Mouse (Mus musculus) heart, embryonic 14.5 days (tissue): Measurements from ENCODE around the gene Slc22a21. TPM values are rescaled to one million over a fixed set of nuclear protein-coding genes. Genes with fewer than 3 reads are reported as not detected.

Experiments
- ATAC-seq: fragments of 200-750 bp; cut with Nextera tagmentation; 2 replicates; pipeline ENCODE4 v1.8.0; 2017; ENCODE audit warnings: low read depth, moderate TSS enrichment; ENCODE audit not compliant: insufficient number of reproducible peaks, insufficient read depth, low FRiP score
- H3K27ac ChIP-seq, 2 experiments: fragments of 200-500 bp in 1 of 2; fragments of 300-500 bp in 1 of 2; sonication (generic) in 1 of 2; replicated peaks in 1 of 2; 2 replicates each; pipeline ENCODE4 v1.5.1; 2012 to 2014; ENCODE audit warnings: low read depth in 2 of 2, low read length in 2 of 2, control low read depth in 1 of 2, mild to moderate bottlenecking in 1 of 2, mixed read lengths in 1 of 2; ENCODE audit not compliant: control insufficient read depth in 1 of 2, insufficient read depth in 1 of 2
- H3K27me3 ChIP-seq: fragments of 300-500 bp; sonication (generic); 2 replicates; pipeline ENCODE4 v1.6.1; 2014; ENCODE audit warnings: mild to moderate bottlenecking, low read length, control low read depth; ENCODE audit not compliant: control insufficient read depth, insufficient read depth
- H3K36me3 ChIP-seq: fragments of 300-500 bp; sonication (generic); 2 replicates; pipeline ENCODE4 v1.6.1; 2014; ENCODE audit warnings: mild to moderate bottlenecking, control low read depth, low read length, mixed read lengths; ENCODE audit not compliant: control insufficient read depth, insufficient read depth
- H3K4me1 ChIP-seq, 2 experiments: fragments of 200-500 bp in 1 of 2; fragments of 300-500 bp in 1 of 2; sonication (generic) in 1 of 2; 2 replicates each; pipeline ENCODE4 v1.6.1; 2012 to 2014; ENCODE audit warnings: low read length in 2 of 2, control low read depth in 1 of 2, mixed read lengths in 1 of 2; ENCODE audit not compliant: control insufficient read depth in 2 of 2, insufficient read depth in 2 of 2
- H3K4me2 ChIP-seq: fragments of 300-500 bp; sonication (generic); 2 replicates; pipeline ENCODE4 v1.6.1; 2014; ENCODE audit warnings: mild to moderate bottlenecking, low read length
- H3K4me3 ChIP-seq, 2 experiments: fragments of 200-500 bp in 1 of 2; fragments of 300-500 bp in 1 of 2; sonication (generic) in 1 of 2; 2 replicates each; pipeline ENCODE4 v1.5.1; 2012 to 2014; ENCODE audit warnings: low read length in 2 of 2, mild to moderate bottlenecking in 2 of 2, control low read depth in 1 of 2, low read depth in 1 of 2, moderate library complexity in 1 of 2; ENCODE audit not compliant: control insufficient read depth in 1 of 2, insufficient read depth in 1 of 2
- H3K9ac ChIP-seq: fragments of 300-500 bp; sonication (generic); 2 replicates; pipeline ENCODE4 v1.6.1; 2014; ENCODE audit warnings: mild to moderate bottlenecking, low read length
- H3K9me3 ChIP-seq: fragments of 300-500 bp; sonication (generic); 2 replicates; pipeline ENCODE4 v1.6.1; 2016; ENCODE audit warnings: low read length, control low read depth; ENCODE audit not compliant: control insufficient read depth
- WGBS: fragments of 180-500 bp; shearing (Covaris S2); extraction: QIAGEN DNeasy Blood & Tissue Kit; methylation state at CpG from one replicate; pipeline ENCODE4 v1.1.7; 2014; 5-methylcytosine and 5-hydroxymethylcytosine counted together
- polyA plus RNA-seq: library from polyadenylated mRNA; unstranded; fragments of >200 nt; fragmentation: Nextera tagmentation; extraction: Ambion mirVana; gene quantifications from 2 replicates; pipeline ENCODE4 v1.2.1, GENCODE M21; 2014

Slc22a21 gene
- polyA plus RNA-seq, 1 experiment from 2014 or later = 2.6 TPM

DNA sequence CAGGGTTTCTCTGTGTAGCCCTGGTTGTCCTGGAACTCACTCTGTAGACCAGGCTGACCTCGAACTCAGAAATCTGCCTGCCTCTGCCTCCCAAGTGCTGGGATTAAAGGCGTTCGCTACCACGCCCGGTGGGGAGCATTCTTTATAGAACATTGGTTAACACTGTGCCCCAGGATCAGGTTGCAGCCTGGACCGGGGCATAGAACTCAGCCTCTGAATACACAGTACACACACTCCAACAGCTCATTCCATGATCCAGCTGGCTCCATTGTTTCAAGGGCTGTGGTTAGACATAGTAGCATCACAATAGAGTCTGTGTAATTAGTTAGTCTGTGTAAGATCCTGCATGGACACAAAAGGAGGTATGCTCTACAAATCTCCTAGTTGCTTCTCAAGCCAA lies 80.2 kb downstream of the Slc22a21 start:
- Histone ChIP-seq H3K9me3 (no peaks in the 10 kb centered on the region), H3K4me2 (no peak overlapping the region), H3K27me3 (no peaks in the 10 kb centered on the region), H3K4me1 (peaks cover 5% of the 10 kb centered on the region in 2 experiments; a peak in 1 of 4 replicates), H3K27ac (no peak overlapping the region), H3K9ac (no peak overlapping the region), H3K36me3 (no peaks in the 10 kb centered on the region), H3K4me3 (no peak overlapping the region)
- ATAC-seq = no peak
- 81% methylated on average over 6 of the region's 6 CpGs for WGBS

Other genes starting within 250 kb of the Slc22a21 start
- gene Irf1, start 210.3 kb downstream of the Slc22a21 start, polyA plus RNA-seq = 9.3 and 10.8 TPM in 2 replicates
- not detected in 2 replicates for gene Gm17334, start 207.1 kb downstream of the Slc22a21 start, polyA plus RNA-seq
- 0.30 and 1.0 TPM in 2 replicates for gene Gm12216, start 121.1 kb downstream of the Slc22a21 start, polyA plus RNA-seq
- 8.4 and 9.1 TPM in 2 replicates for gene Slc22a5, start 88.7 kb downstream of the Slc22a21 start, polyA plus RNA-seq
- gene Slc22a4, start 47.8 kb upstream of the Slc22a21 start, polyA plus RNA-seq = 0.26 and 1.3 TPM in 2 replicates
- 11.5 and 14.6 TPM in 2 replicates for gene Pdlim4, start 88.7 kb upstream of the Slc22a21 start, polyA plus RNA-seq
- 40.3 and 40.6 TPM in 2 replicates for gene P4ha2, start 119.8 kb upstream of the Slc22a21 start, polyA plus RNA-seq